Mouse (Mus musculus) spleen, adult 2 months (tissue): Measurements from ENCODE around the gene Flnc.
A peak's percentile ranks its signal among the peaks of the same experiment; 100 is the strongest.

ENCODE experiments used
- CTCF ChIP-seq: fragments of 200-500 bp; IDR thresholded peaks from 2 replicates; pipeline ENCODE4 v1.5.1; 2011; ENCODE audit warnings: mild to moderate bottlenecking, inconsistent platforms; ENCODE audit not compliant: insufficient read depth, insufficient read length, insufficient replicate concordance; ENCODE audit errors: extremely low read depth
- POLR2A ChIP-seq: fragments of 200-500 bp; IDR thresholded peaks from 2 replicates; pipeline ENCODE4 v1.6.1; 2011; ENCODE audit warnings: low read depth, low read length, inconsistent platforms

DNA sequence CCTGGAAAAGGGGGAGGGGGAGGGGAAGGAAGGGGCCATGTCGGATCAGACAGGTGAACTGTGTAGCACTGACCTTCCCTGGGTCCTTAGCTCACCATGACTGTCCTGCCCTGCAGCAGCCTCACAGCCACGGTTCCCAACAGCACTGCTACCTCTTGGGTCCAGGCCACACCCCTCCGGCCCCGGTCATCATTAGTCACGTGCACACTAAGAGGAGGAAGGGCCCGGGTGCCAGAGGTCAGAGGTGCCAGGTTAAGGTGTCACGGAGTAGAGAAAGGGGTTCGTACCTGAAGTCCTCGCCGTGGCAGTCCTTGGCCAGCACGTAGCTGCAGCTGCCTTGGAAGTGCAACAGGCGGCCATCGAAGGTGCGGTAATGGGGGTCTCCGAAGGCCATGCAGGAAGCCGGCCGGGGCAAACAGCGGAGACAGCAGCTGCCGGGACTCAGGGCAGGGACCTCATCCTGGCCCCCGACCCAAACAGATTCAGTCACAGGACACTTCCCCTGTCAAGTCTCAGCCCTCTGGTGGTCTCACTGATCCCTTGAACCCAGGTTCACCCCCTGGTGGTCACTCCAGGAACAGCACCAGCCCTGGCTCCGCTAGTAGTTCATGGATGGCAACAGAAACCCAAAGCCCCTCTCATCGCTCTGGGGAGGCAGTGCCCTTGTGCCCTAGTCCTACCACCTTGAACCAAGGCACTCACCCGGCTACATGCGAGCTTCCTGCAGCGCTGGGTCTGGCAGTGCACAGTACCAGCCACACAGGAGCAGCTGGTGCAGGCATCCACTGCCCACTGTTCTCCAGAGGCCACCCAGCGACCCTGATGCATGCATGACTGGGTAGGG, 51.9 kb downstream of the Flnc start:
- TF ChIP-seq CTCF: peak; percentile 85; the same call in 1 of the 2 replicates
- no peak for TF ChIP-seq POLR2A
